Mouse (Mus musculus) left cerebral cortex, adult 18-20 months (tissue): ENCODE measurements around the gene Acadvl. TPM values are rescaled to one million over a fixed set of nuclear protein-coding genes. Genes with fewer than 3 reads are reported as not detected.
A peak's percentile ranks its signal among the peaks of the same experiment; 100 is the strongest.

Experiments
- DNase-seq, 2 experiments: peaks; one replicate each; pipeline ENCODE4 v3.0.0; 2021 to 2022; ENCODE audit warnings: low spot score in 2 of 2, mixed read lengths in 1 of 2
- long read RNA-seq, 2 experiments: library from polyadenylated mRNA; stranded (forward); transcript quantifications; one replicate each; pipeline ENCODE4 v2.0.0; 2021
- total RNA-seq, 2 experiments: library from RNA; stranded (reverse); gene quantifications; 2 replicates each; pipeline ENCODE4 v1.2.3; 2021

Acadvl gene
- total RNA-seq, result 10 to 100 TPM; 55.6 to 57.9 TPM
- long read RNA-seq, experiment 1, transcript Acadvl-202 (20 exons, 2,168 nt), result major isoform, 67 of 110 reads
- long read RNA-seq, experiment 1, partial matches to known transcripts, result 12 of 110 reads
- long read RNA-seq, experiment 1, other reads (novel, unspliced or antisense), result 29 of 110 reads
- long read RNA-seq, experiment 2, transcript Acadvl-202 (20 exons, 2,168 nt), result major isoform, 53 of 80 reads
- long read RNA-seq, experiment 2, partial matches to known transcripts, result 11 of 80 reads
- long read RNA-seq, experiment 2, other reads (novel, unspliced or antisense), result 12 of 80 reads

DNA sequence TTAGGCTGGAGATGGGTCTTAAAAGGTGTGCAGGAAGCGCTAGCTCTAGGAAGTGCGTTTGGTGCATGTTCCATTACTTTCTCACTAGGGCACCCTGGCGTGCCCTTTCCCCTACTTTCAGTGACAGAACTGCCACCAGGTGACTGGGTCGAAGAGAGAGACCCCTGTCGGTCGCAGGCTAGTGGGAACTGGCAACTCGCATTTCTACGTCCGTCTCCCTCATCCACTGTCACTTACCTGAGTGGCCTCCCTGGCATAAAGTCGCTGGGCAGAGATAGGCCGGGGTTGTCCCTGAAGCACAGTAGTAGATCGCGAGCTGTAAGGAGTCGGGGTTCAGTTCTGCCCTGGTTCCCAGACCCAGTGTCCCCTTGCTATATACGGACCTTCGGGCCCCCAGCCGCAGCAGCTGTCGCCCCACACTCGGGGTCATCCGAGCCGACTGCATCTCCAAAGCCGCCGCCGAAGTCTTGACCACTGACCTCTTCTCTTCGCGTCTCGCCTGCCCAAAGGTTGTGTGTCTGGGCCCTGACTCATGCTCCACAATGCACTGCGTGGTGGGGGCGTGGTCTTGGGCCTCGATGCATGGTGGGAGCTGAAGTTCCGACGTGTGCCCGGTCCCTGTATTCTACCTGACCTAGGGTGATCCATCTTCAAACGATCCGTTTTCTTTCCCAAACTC, at the start of gene Acadvl:
Acadvl (minus strand) TSS at position 532 of the 679 bp plus-strand sequence.
- peak; percentile 83 to 90 for DNase-seq

- no peak for DNase-seq
These were observed 47.8 kb upstream of the Acadvl start for GRCm38 (mm10) chr11:70063053-70063452.

DNA sequence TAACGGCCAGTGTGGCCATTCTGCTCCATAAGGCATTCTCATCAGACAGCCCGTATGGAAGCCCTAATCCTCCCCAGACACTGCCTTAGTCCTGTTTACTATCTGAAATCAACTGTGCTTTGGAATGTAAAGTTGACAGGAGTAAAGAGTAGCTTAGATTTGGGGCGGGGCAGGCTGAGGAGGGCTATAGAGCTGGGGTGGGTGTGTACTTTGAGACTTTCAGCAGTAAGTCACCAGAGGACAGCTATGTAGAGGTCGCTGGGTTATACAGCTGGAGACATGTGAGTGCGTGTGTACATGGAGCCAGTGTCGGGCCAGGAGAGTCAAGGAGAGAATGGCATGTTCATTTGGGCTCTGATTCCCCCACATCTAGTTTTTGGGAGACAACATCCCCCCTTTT, 44.7 kb upstream of the Acadvl start:
- no peak for DNase-seq

- no peak for DNase-seq
These were observed 42.6 kb upstream of the Acadvl start for GRCm38 (mm10) chr11:70057805-70058204.

DNA sequence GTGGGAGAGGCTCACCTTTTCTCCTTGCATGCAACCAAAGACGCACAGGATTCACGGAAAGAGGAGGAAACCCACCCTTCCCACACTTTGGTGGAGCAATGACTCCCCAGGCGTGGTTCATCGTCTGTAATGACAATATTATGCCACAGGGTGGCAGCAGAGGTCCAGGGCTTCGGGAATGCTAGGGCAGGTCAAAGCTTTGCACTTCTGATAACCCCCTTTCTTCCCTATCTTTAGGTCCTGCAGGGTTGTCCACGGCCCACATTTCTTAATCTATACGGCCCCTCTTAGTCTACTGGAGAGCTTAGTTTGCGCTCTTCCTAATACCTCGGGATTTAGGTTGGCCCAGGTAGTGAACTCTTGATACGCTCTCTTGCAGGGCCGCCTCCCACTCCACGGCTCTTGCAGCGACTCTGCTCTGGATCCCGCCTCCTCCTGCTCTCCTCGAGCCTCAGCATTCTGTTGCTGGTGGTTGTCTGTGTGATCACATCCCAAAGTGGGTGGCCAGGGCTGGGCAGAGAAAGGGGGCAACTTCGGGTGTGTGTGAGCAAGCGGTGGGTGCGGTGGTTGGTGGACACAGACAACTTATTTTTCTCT, 40.5 kb upstream of the Acadvl start:
- peak; percentile 54 to 76 for DNase-seq

GRCm38 (mm10) chr11:70053898-70054570, 38.8 kb upstream of the Acadvl start, which contains the start of gene Asgr1:
Gene Asgr1, plus strand, starts transcription at chr11:70054085.
- no peak for DNase-seq

DNA sequence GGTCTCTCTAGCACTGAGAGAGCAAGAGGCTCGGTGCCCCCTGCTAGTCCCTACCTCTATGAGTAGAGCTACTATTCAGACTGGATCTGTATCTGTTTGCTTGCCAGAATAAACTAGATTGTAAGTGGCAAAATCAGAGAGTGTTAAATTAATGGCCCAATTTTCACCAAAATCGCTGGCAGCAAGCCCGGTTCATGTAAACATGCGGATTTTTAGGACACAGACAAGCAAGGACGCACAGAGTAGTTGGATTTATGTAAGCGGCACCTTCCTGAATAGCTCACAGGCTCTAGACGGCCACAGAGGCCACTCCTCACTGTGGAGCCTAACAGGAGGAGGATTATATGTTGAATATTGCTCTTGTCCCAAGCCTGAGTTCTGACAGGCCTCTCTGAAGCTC, 37.9 kb upstream of the Acadvl start:
- DNase-seq, result no peak

DNA sequence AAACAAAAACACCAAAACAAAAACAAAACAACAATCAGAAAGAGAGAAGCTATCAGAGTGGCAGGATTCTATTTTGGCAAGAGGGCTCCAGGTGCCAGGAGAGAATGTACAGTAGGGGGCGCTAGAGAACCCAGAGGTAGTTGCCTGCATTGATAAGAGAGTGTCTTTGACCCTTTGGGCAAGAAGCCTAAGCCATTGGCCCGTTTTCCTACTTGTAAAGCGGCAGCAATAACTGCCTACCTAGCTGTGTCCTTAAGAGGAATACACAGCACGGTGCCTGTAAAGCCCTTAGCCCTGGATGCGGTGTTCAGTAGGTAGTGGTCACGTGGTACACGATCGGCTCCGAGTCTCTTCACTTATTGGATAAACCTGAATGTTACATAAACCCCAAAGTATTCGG, 34.6 kb upstream of the Acadvl start:
- no peak for DNase-seq

GRCm38 (mm10) chr11:70049366-70049765, 34.2 kb upstream of the Acadvl start:
- no peak for DNase-seq

- peak in 1 of 2 experiments; percentile 1 for DNase-seq
These were observed 30.2 kb upstream of the Acadvl start for GRCm38 (mm10) chr11:70045435-70045834.

GRCm38 (mm10) chr11:70043665-70044064, 28.5 kb upstream of the Acadvl start:
- peak in 1 of 2 experiments; percentile 3 for DNase-seq

GRCm38 (mm10) chr11:70042309-70043085, 27.3 kb upstream of the Acadvl start:
- DNase-seq, result no peak

DNA sequence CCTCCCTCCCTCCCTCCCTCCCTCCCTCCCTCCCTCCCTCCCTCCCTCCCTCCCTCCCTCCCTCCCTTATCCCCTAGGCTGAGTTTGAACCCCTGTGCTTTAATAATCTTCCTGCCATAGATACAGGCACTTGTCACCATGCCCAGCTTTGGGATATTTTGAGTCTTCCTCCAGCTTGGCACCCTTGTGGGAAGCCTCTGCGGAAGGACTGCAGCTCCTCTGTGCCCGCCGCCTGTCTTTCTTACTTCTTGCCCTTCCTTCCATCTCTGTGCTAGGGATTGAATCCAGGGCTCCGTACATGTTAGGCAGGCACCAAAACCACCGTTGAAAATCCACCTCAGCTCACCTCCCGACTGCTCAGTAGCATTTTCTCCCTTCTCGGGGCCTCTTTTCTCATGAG, 25.0 kb upstream of the Acadvl start:
- DNase-seq, result no peak

DNA sequence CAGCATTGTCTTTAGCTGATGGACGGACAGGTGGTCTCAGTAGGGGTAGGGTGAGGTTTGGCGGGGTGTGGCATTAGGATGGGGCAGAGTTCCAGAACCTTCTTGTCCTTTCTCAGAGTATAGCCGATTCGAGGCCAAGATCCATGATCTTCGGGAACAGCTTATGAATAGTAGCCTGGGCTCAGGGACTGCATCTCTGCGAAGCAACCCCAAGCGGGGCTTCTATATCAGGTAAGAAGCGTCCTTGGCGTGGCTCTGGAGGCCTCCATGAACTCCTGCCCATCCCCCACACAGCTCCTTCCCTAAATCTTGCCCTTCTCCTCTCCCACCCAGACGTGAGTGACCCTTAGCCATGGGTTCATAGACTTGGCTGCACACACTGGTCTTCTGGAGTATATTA, 24.4 kb upstream of the Acadvl start:
- DNase-seq, result no peak

GRCm38 (mm10) chr11:70038174-70038573, 23.0 kb upstream of the Acadvl start:
- no peak for DNase-seq

- DNase-seq, result no peak
These were observed 16.1 kb upstream of the Acadvl start for GRCm38 (mm10) chr11:70031321-70031670.

GRCm38 (mm10) chr11:70030651-70031320, 15.6 kb upstream of the Acadvl start:
- DNase-seq, result no peak

DNA sequence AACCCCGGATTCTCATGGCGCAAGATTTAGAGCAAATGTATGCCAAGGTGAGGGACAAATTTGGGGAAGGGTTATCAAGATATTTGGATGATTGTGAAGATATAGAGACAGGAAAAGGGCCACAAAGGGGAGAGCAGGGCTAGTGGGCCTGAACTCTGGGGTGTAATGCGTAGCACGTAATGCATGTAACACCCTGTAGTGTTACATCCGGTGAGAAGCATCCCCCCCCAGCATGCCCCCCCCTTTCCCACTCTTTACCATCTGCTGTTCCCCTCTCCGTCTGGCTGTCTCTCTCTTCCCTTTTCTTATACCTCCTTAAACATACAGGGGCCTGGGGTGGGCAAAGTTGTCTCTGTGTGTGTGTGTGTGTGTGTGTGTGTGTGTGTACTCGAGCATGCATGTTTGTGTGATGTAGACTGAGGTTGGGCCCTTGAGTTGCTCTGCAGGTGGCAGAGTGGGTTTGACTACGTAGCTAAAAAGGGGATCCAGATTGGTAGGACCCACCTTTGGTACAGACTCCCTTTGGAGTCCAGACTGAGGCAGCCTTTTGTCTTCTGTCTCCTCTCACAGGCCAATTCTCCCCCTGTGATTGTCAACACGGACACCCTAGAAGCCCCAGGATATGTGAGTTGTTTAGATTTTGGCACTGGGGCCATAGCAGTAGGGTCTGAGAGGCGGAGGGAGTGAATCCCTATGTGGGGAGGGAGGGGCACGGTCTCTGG, 14.8 kb upstream of the Acadvl start:
- DNase-seq, result no peak

- peak; percentile 76 to 87 for DNase-seq
These were observed 14.1 kb upstream of the Acadvl start for GRCm38 (mm10) chr11:70029130-70029801.
